Mouse (Mus musculus): ENCODE data around the gene Sap30.

DNA sequence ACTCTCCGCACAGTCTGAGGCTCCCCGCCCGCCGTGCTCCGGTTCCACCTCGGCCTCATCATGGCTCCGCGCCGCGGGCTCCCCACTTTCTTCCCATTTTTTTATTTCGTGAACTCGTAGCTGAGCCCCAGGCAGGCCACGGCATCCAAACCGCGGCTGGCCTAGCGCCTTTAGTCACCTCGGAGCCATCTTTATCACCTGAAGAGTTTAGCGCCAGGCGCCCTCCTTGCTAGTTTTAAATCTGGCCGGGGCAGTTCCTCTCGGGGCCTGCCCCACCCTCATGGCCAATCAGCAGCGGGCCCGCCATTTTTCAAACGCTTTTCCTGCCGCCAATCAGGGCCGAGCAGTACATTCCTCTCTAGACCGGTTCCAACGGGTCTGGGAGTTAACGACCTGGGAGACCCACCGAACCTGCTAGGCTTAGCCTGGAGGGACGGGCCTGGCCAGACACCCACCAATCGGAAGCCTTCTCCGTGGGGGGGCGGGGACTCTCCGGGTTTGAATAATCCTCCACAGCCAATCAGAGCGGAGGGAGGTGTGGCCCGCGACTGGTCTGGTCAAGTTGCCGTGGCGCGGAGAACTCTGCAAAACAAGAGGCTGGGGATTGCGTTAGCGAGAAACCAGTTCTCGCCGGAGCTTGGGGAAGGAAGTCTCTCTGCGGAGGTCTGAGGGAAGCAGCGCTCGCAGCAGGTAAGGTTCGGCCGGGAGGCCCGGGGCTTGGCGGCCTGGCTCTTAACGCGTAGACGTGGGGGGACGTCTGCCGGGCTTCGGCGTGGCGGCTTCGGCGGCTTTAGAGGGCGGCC lies 23.9 kb upstream of the Sap30 start, which contains the start of gene Hmgb2:
- TF ChIP-seq CTCF (IDR thresholded peaks at IDR 0.05; ENCODE audit: low read depth, low read length) (no peak), POLR2A (IDR thresholded peaks at IDR 0.05; ENCODE audit: borderline replicate concordance, low read depth, low read length) (no peak)

Data from bone marrow macrophage, adult 2 months (primary cell).